Mouse (Mus musculus) lung, postnatal 0 days (tissue): ENCODE measurements around the gene Rpl31. TPM values are rescaled to one million over a fixed set of nuclear protein-coding genes. Genes with fewer than 3 reads are reported as not detected.
A peak's percentile ranks its signal among the peaks of the same experiment; 100 is the strongest.

Source experiments
- ATAC-seq: fragments of 200-750 bp; cut with Nextera tagmentation; 2 replicates; pipeline ENCODE4 v1.8.0; 2017; ENCODE audit warnings: moderate library complexity
- DNase-seq: peaks from one replicate; pipeline ENCODE4 v3.0.0-alpha.2; 2016; ENCODE audit warnings: low spot score
- H3K27ac ChIP-seq: fragments of 300-500 bp; sonication (generic); 2 replicates; pipeline ENCODE4 v1.5.1; 2014; ENCODE audit warnings: antibody characterized with exemption, mild to moderate bottlenecking, low read length, mixed read lengths
- H3K27me3 ChIP-seq: fragments of 300-500 bp; sonication (generic); replicated peaks from 2 replicates; pipeline ENCODE4 v1.6.1; 2014; ENCODE audit warnings: low read length, mixed read lengths; ENCODE audit not compliant: insufficient read depth
- H3K36me3 ChIP-seq: fragments of 300-500 bp; sonication (generic); 2 replicates; pipeline ENCODE4 v1.6.1; 2014; ENCODE audit warnings: low read length, mixed read lengths; ENCODE audit not compliant: insufficient read depth
- H3K4me1 ChIP-seq: fragments of 300-500 bp; sonication (generic); 2 replicates; pipeline ENCODE4 v1.6.1; 2014; ENCODE audit warnings: antibody characterized with exemption, low read depth, low read length, mixed read lengths; ENCODE audit not compliant: insufficient read depth
- H3K4me2 ChIP-seq: fragments of 300-500 bp; sonication (generic); replicated peaks from 2 replicates; pipeline ENCODE4 v1.6.1; 2014; ENCODE audit warnings: low read depth, mild to moderate bottlenecking, low read length, moderate library complexity, mixed read lengths
- H3K4me3 ChIP-seq: fragments of 300-500 bp; sonication (generic); 2 replicates; pipeline ENCODE4 v1.5.1; 2014; ENCODE audit warnings: low read depth, low read length
- H3K9ac ChIP-seq: fragments of 300-500 bp; sonication (generic); replicated peaks from 2 replicates; pipeline ENCODE4 v1.6.1; 2014; ENCODE audit warnings: low read depth, mild to moderate bottlenecking
- H3K9me3 ChIP-seq: fragments of 300-500 bp; sonication (generic); 2 replicates; pipeline ENCODE4 v1.6.1; 2016; ENCODE audit warnings: low read length, mixed read lengths
- CTCF ChIP-seq: IDR thresholded peaks from 2 replicates; pipeline ENCODE4 v1.5.1; 2016; ENCODE audit warnings: antibody characterized with exemption, mild to moderate bottlenecking
- EP300 ChIP-seq: IDR thresholded peaks from 2 replicates; pipeline ENCODE4 v1.6.1; 2016; ENCODE audit warnings: antibody characterized with exemption, mild to moderate bottlenecking, control low read depth
- WGBS: fragments of 180-500 bp; shearing (Covaris S2); extraction: QIAGEN DNeasy Blood & Tissue Kit; methylation state at CpG from one replicate; pipeline ENCODE4 v1.1.7; 2014; 5-methylcytosine and 5-hydroxymethylcytosine counted together
- polyA plus RNA-seq: library from polyadenylated mRNA; unstranded; fragments of >200 nt; fragmentation: Nextera tagmentation; extraction: Ambion mirVana; gene quantifications from 2 replicates; pipeline ENCODE4 v1.2.1, GENCODE M21; 2015

Gene Rpl31
- polyA plus RNA-seq, 1 experiment from 2014 or later = 423 TPM

DNA sequence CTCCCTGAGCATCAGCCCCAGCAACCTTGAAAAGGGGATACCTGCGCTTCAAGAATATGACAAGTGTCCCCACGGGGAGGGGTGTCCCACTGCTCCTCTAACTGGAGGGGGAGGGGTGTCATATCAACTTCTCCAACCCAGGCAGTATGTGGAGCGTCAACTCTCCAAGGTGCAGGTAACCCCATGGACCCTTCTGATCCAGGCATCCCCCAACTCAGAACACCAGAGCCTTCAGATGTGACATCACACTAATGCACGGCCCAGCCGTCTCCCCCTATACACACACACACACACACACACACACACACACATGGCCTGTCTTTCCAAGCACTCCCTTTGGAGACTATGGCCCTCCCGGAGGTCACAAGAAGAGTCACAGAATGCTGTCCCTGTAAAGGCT is 24.0 kb downstream of the Rpl31 start:
- no peaks in the 10 kb centered on the region for H3K9me3 ChIP-seq
- no peak for TF ChIP-seq EP300
- no peak for TF ChIP-seq CTCF
- H3K27me3 ChIP-seq = no peaks in the 10 kb centered on the region
- no peak overlapping the region for H3K4me3 ChIP-seq
- no peak overlapping the region for H3K27ac ChIP-seq
- H3K36me3 ChIP-seq = no peaks in the 10 kb centered on the region; the same call in 1 of the 2 replicates
- 94% methylated on average over 6 of the region's 6 CpGs for WGBS
- no peaks in the 10 kb centered on the region; the same call in 1 of the 2 replicates for H3K4me1 ChIP-seq
- no peak for ATAC-seq
- no peak for DNase-seq
- no peak overlapping the region for H3K9ac ChIP-seq
- H3K4me2 ChIP-seq = no peak overlapping the region

DNA sequence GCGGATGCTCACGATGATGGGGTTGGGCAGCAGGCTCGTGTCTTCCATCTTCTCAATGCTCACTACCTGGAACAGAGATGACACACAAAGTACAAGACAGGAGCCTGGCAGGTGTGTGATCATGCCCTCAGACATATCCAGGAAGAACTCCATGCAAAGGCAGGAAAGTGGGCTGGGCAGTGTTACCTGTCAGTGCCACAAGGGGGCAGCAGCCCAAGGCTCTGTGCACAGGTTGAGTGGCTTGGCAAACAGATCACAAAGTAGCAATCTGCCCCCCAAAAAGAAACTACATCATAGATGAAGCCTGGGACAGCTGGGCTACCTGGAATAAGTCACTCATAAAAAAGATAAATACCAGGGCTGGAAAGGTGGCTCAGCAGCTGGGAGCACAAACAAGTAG is 24.5 kb downstream of the Rpl31 start:
- no peak overlapping the region for H3K4me2 ChIP-seq
- WGBS = 55% methylated on average over 3 of the region's 3 CpGs

DNA sequence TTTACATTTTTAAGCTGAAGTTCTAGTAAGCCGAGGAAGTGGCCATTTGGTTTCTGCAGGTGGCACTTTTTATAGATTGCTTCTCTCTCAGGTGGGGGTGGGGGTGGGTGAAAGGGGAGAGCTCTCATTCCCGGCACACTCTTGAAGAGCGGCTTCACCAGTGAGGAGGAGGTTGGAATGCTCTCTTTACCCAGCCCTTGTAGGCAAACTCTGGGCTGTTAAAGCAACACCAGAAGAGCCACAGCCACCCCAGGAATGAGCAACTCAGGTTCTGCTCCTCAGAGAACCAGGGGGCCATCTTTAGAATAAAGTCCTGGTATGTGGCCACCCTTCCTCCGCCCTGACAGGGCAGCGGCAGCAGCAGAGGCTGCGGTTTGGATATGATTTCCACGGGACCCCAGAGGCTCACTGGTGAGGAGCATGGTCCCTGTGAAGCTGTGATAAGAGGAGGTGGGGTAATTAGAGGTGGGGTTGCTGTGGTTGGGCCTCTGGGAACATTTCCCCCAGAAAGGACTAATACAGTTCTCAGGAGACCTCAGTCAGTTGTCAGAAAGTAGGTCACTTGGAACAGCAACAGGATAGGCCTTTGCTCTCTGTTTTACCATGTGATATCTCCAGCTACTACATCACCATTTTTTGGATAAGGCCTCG is 25.7 kb downstream of the Rpl31 start:
- 53% methylated on average over 8 of the region's 8 CpGs for WGBS
- H3K4me1 ChIP-seq = no peaks in the 10 kb centered on the region; the same call in 1 of the 2 replicates
- no peaks in the 10 kb centered on the region for H3K27me3 ChIP-seq
- no peak overlapping the region for H3K4me2 ChIP-seq
- peak overlapping the region; percentile 79 for H3K27ac ChIP-seq
- peak; percentile 82 for ATAC-seq
- H3K4me3 ChIP-seq = no peak overlapping the region
- no peaks in the 10 kb centered on the region for H3K36me3 ChIP-seq
- no peaks in the 10 kb centered on the region for H3K9me3 ChIP-seq
- peak; percentile 83 for DNase-seq
- TF ChIP-seq EP300 = peak; percentile 55
- TF ChIP-seq CTCF = no peak
- H3K9ac ChIP-seq = no peak overlapping the region

More for the DNA sequence above, 24.5 kb downstream of the Rpl31 start:
- no peaks in the 10 kb centered on the region; the same call in 1 of the 2 replicates for H3K4me1 ChIP-seq
- no peak overlapping the region for H3K9ac ChIP-seq
- no peak overlapping the region for H3K4me3 ChIP-seq
- peak; percentile 97 for TF ChIP-seq CTCF
- no peak for TF ChIP-seq EP300
- no peaks in the 10 kb centered on the region for H3K9me3 ChIP-seq
- ATAC-seq = peak; percentile 29
- peak overlapping the region; percentile 79; the same call in 1 of the 2 replicates for H3K27ac ChIP-seq
- peak; percentile 80 for DNase-seq
- H3K36me3 ChIP-seq = no peaks in the 10 kb centered on the region
- no peaks in the 10 kb centered on the region for H3K27me3 ChIP-seq

DNA sequence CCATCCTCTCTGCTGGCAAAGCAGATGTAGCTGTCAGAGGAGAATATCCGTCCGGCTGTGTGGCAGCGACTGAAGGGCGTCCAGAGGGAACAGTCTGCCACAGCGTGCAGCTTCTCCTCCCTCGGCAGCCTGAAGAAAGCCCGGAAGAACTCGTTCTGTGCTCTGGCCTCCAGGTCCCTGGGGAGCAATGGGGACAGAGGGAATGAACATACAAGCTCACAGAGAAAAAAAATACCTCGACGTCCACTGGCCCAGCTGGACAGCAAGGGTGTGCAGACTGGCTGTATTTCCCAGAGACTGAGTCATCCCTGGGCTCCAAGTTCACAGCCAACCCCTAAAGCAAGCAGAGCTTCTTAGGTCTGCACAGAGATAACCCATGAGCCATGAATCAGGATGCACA is 26.5 kb downstream of the Rpl31 start:
- ATAC-seq (no peak), DNase-seq (no peak)
- Histone ChIP-seq H3K36me3 (no peaks in the 10 kb centered on the region), H3K4me2 (no peak overlapping the region), H3K9ac (no peak overlapping the region), H3K4me3 (no peak overlapping the region), H3K27ac (peak overlapping the region; percentile 79), H3K27me3 (no peaks in the 10 kb centered on the region), H3K9me3 (no peaks in the 10 kb centered on the region), H3K4me1 (peaks cover 2% of the 10 kb centered on the region)
- 53% methylated on average over 10 of the region's 10 CpGs for WGBS
- TF ChIP-seq EP300 (no peak), CTCF (no peak)

DNA sequence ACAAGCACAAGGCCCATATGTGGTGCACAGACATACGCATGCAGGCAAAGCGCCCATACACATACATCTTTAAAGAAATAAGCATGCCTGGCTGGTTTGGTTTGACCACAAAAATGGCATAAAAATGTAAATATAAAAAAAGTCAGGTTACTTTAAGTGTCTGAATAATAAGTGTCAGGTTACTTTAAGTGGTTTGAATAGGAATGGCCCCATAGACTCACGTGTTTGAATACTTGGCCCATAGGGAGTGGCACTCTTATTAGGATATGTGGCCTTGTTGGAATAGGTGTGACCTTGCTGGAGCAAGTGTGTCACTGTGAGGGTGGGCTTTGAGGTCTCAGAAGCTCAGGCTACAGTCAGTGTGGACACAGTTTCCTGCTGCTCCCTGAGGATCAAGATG is 27.0 kb downstream of the Rpl31 start:
- peak; percentile 75 for TF ChIP-seq EP300
- TF ChIP-seq CTCF = no peak
- WGBS = 58% methylated on average over 3 of the region's 3 CpGs
- Histone ChIP-seq H3K27ac (peak overlapping the region; percentile 79), H3K9ac (no peak overlapping the region), H3K27me3 (no peaks in the 10 kb centered on the region), H3K4me3 (no peak overlapping the region), H3K9me3 (no peaks in the 10 kb centered on the region), H3K4me1 (peaks cover 3% of the 10 kb centered on the region), H3K4me2 (no peak overlapping the region), H3K36me3 (no peaks in the 10 kb centered on the region)
- DNase-seq (peak; percentile 78), ATAC-seq (peak; percentile 47)

DNA sequence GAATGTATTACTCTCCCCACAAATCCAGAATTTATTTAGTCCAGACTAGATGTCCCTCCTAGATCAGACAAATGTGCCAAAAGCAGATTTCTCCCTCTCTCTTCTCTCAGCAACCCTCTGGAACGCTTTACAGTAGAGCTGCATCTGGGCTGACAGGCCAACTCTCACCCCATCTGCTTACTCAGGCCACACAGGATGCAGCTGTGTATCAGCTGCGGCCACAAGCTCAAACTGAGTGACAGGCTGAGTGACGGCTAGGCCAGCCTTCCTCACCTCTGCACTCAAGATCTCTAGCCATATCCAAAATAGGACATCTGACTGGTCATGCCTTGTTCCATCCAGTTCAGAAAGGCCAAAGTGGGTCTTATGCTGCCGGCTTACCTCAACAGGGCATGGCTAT is 28.7 kb downstream of the Rpl31 start:
- no peaks in the 10 kb centered on the region for H3K27me3 ChIP-seq
- no peak overlapping the region for H3K4me2 ChIP-seq
- H3K4me3 ChIP-seq = no peak overlapping the region
- H3K9me3 ChIP-seq = no peaks in the 10 kb centered on the region
- WGBS = 44% methylated on average over 4 of the region's 4 CpGs
- peak overlapping the region; percentile 79; the same call in 1 of the 2 replicates for H3K27ac ChIP-seq
- H3K9ac ChIP-seq = no peak overlapping the region
- ATAC-seq (no peak), DNase-seq (no peak)
- no peak for TF ChIP-seq CTCF
- TF ChIP-seq EP300 = no peak
- H3K36me3 ChIP-seq = 0 out of 2 replicates have a peak, but pooled peaks cover under 1% of the 10 kb centered on the region
- peaks cover 3% of the 10 kb centered on the region for H3K4me1 ChIP-seq
